Mouse (Mus musculus) Muller cell, postnatal 12 days (primary cell): Measurements from ENCODE around the gene Map3k3.

ENCODE experiments used
- DNase-seq: peaks from one replicate; pipeline ENCODE4 v3.0.0-alpha.2; 2015; ENCODE audit errors: inconsistent ontology term

Map3k3 gene

DNA sequence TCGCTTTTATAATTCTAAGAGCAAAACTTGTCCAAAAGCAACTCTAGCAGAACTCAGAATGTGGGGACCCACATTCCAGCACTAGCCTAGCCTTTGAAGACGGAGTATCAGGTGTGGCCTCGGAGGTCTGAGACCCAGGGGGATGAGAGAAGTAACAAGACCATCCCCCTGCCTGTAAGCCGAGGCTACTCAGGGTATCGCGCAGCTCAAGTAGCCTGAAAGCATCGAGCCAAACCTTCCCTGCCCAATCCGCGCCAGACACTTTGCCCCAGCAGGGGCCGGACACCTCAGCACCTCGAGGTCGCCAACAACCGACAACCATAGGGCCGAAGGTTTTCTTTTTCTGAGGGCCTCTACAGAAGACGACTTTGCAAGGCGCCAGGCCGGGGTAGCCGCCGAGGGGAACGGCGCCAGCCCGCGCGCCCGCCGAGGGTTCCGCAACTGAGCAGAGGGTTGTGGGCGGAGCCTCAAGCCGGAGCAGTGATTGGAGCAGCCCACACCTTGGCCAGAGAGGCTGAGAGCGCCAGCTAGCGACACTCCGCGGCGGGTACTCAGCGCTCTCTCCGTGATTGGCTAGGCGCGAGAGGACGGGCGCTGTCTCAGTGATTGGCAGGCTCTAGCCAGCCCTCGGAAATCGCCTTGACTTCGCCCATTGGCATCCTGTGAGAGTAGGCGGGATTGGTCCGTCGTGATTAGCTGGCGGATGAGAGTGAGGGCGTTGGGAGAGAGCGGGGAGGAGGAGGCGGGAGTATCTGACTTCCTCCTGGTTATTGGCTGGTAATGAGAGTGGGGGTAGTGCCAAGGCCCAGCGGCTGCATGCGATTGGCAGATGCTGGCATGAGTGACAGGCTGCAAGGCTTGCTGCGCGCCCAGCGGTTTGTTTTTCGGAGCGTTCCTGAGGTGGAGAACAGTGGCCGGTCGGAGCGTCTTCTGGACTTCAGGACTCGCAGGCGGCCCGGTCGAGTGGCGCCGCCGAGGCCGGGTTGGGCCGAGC, at the start of gene Map3k3:
Gene Map3k3, plus strand, starts transcription at position 906 of the 994 bp plus-strand sequence.
- peak; percentile 100 for DNase-seq

DNA sequence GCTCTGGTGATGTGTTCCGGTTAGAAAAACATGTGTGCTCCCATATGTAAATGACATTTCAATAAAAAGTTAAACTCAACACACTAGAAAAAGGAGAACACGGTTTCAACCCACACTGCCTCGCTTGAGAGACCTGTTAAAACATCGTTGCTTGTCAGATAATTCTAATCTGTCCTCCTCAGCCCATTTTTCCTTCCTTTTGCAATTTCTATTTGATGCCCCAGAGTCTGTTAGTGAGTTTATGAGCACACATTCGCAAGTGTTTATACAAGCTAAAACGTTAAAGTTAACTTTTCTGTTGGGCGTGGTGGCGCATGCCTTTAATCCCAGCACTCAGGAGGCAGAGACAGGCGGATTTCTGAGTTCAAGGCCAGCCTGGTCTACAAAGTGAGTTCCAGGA, 49.4 kb upstream of the Map3k3 start:
- no peak for DNase-seq

DNA sequence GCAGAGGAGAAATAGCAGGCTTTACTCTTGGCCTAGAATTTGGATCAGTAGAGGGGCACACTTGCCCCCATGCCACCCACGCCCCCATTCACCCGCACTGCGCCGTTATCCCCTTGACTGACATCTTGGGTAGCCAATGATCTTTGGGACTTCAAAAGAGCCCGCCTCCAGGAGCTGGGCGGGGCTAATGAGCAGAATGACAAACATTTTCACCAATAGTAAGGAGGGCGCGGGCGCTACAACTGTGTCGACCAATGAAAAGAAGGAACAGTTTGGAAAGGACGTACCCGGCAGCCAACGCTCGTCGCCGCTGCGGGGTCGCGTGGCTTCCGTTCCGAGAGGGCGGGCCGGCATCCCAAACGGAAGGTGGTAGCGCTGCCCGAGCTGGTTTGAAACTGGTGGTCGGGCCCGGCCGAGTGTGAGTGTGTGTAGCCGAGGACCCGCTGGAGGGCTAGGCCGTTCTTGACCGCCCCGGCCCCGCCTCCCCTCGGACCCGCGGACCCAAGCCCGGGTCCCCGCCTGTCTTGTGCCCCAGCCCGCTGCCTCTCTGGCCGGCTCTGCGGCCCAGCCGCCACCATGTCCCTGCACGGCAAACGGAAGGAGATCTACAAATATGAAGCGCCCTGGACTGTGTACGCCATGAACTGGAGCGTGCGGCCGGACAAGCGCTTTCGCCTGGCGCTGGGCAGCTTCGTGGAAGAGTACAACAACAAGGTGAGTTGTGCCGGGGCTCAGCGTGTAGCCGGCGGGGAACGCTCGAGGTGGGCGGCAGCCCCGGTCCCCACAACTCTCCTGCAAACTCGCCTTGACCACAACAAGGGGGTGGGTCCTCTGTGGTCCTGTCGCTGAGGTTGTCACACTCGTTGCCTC, 47.6 kb upstream of the Map3k3 start, which contains the start of gene Dcaf7:
Gene Dcaf7, plus strand, starts transcription at position 325 of the 870 bp plus-strand sequence.
- DNase-seq = peak; percentile 98

DNA sequence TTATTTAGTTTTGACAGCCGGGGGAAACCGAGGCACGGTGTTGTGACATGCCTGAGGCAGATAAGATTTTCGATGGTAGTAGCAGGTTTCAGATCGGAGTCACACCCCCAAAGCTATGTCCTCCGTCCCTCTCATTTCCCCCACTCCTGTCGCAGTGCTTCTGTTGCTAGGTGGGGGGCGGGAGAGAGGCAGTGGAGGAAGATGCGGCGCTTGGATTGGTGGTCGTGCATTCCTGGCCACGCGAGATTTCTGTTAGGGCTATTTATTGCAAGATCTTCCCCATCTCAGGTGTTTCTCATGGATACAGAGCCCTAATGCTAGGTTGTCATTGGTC, 47.0 kb upstream of the Map3k3 start:
- DNase-seq = peak; percentile 79

DNA sequence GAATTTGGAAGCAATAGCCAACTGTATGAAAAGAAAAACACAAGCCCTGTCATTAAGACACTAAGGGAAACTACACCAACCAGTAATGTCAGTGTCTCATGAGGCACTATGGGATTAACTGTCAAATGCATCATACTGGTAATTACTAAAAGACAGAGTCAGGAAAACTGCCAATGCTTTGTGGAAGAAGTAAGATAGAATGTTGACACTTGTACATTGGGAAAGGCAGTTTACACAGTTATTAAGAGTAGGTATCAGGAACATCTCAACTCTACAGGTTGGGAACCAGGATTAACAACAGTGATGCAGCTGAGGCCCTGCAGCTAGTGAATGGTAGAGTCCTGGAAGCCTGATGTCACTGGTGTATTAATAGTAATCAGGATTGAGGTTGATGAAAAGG, 40.1 kb upstream of the Map3k3 start:
- no peak for DNase-seq

DNA sequence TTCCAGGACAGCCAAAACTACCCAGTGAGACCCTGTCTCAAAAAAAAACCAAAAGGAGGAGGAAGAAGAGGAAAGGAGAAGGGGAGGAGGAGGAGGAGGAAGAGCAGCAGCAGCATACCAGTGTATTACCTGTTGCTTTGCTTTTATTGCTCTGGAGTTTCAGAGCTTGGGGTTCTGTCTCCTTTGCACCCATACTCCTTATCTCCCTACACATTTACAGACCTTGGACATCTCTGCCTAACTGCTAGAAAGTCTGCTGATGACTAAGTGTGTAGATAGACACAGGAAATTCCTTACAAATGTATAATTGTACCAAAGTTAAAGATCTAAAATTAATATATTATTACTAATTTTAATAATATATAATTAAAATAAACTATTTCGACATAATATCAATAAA, 39.2 kb upstream of the Map3k3 start:
- DNase-seq = no peak

DNA sequence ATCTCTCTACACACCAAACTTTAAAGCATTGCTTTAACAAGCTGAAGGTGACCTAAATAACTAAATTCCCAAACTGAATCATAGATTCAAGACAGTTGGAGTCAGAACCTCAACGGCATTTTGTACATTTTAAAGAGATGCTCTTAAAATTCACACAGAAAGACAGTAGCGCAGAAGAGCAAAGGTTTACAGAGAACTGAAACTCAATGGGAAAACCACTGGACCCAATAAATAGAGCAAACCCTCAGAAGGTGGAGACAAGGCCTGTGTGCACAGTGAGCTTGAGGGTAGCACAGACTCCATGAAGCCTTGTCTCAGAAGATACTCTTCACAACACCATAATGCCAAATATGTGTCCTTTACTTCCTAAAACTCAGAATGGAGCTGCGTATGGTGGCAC, 38.6 kb upstream of the Map3k3 start:
- no peak for DNase-seq

DNA sequence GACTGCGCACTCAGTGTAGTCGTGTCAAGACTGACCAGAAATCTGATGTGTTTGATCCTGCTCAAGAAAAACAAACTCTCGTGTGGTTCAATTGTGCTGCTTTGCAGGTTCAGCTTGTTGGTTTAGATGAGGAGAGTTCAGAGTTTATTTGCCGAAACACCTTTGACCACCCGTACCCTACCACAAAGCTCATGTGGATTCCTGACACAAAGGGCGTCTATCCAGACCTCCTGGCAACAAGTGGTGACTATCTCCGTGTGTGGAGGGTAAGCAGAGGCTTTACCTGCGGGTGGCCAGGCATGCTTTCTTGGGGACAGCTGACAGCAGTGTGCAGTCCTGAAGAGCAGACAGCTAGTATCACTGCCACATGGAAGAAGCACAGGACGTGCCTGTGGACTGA, 37.8 kb upstream of the Map3k3 start:
- DNase-seq = no peak

DNA sequence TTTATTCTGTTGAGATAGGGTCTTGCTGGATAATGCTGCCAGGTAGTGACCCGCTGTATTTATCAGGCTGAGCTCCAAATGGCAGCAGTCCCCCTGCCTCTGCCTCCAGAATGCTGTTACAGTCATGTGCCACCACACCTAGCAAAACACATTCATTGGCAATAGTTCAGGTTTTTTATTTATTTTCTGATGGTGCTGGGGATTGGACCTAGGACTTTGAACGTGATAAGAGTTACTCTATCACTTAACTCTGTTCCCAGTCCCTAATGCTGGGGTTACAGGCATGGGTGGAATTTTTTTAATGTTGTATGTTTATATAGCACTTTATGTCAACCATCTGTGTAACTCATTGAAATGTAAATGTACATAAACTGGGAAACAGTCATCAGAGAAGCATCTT, 30.5 kb upstream of the Map3k3 start:
- DNase-seq = no peak

DNA sequence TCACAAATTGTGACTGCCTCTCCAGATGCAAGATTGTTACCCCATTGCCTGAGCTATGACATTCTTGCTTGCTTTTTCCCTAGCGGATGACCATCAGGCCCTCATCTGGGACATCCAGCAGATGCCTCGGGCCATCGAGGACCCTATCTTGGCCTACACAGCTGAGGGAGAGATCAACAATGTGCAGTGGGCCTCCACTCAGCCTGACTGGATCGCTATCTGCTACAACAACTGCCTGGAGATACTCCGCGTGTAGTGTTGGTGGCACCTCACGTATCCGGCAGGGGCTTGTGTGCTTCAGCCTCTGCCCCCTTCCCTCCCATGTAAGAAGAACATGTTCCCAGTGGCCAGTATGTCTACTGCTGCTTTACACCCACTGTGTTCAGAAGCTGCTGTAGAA, 29.8 kb upstream of the Map3k3 start:
- no peak for DNase-seq

DNA sequence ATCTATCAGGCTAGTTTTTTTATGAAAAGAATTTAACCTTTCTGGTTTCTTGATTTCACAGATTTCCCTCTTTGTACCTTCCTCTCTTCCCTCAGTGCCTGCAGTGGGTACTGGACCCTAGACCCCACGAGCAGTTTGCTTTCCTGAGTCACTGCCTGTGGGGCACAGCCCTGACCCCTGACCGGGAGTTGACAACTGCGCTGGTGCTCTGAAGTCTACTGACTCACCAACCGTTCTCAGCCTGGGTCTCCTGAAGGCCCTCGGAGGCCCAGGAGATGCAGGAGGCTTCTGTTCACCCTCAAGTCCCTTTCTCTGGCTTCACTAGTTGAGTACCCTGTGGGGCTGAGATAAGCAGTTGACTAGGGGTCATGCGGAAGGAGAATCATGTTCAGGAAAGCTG, 29.1 kb upstream of the Map3k3 start:
- DNase-seq = no peak

DNA sequence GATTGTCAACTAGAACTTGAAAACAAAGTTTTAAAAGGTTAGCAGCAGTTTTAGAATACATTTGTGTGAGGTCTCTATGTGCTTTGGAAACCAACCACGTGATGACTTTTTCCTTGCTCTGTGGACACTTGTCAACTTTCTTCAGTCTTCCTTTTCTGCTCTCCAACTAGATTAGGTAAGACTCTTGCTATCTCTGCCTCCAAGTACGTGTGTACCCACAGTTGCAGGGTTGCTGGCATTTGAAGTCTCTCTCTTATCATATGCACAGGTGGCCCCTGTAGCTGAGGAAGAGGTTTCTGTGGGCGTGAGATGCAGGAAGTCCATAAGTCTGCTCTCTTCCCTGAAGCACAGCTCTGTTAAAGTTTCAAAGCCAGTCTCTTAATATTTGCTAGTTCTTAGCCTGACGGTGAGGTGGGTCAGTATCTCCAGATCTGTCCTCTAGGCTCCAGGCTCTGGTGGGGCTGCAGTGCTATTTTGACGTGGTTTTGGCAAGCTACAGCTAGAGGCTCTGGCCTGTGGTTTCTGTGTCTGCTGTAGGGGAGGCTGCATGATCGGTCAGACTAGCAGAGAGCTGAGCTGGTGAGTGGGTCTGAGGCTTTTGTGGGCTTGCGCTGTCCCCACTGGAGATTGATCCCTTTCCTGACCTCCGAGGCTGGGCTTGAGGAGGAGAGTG, 27.5 kb upstream of the Map3k3 start:
- DNase-seq = no peak

DNA sequence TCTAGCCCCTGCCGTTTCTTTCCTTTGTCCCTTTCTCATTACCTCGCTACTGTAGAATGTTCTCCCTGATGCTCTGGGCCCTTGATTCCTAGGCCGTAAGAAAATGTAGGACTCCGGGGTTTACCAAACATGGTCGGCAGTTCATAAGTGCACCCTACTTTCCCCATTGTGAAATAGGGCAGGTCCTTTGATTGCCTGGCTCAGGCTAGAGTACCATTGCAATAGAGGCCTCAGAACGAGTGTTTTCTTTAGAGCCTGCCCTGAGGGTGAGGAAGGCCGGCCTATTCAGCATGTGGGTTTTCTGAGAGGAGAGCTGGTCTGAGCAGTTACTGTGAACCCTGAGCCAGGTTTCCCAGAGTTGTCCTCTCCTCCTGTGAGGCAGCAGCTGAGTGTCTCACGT, 26.4 kb upstream of the Map3k3 start:
- no peak for DNase-seq

DNA sequence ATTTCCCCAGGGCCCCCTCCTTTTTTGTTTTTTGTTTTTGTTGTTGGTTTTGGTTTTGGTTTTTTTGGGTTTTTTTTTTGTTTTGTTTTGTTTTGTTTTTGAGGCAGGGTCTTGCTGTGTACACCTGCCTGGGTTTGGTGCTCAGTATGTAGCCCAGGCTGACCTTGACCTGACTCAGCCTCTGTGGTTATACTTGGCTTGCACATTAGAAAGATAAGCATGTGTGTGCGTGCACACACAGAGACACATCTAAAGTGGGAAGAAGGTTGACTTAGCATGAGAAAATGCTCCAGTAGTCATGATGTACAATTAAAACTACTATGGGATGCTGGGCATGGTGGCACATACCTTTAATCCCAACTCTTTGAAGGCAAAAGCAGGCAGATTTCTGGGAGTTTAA, 23.9 kb upstream of the Map3k3 start:
- DNase-seq = no peak

DNA sequence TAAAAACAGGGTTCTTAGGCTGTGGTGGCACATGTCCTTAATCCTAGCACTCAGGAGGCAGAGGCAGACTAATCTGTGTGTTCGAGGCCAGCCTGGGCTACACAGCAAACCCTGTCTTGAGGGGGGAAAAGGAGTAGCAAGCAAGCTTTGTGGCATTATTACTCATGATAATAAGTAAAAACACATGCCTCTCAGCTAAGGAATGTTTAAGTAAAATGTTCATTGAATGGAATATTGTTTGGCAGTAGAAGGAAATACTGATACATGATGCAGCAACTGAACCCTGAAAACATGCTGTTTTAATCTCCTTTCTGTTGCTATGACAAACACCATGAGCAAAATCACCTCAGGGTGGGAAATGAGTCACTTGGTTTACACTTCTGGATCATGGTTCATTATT, 23.1 kb upstream of the Map3k3 start:
- no peak for DNase-seq

DNA sequence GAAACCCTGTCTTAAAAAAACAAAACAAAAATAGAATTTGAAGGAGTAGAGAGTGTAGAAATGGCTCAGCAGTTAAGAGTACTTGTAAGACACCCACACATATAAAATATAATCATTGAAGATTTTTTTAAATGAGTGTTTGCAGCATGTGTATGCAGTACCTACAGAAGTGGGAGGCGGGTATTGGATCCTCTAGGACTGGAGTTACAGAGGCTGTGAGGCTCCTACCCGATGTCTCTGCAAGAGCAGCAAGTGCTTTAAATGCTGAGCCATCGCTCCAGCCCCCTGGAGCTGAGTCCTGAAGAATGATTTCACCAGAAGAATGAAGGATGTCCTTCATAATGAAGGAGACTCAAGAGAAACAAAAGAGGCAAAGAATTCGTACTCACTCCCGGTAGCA, 20.7 kb upstream of the Map3k3 start:
- DNase-seq = no peak

DNA sequence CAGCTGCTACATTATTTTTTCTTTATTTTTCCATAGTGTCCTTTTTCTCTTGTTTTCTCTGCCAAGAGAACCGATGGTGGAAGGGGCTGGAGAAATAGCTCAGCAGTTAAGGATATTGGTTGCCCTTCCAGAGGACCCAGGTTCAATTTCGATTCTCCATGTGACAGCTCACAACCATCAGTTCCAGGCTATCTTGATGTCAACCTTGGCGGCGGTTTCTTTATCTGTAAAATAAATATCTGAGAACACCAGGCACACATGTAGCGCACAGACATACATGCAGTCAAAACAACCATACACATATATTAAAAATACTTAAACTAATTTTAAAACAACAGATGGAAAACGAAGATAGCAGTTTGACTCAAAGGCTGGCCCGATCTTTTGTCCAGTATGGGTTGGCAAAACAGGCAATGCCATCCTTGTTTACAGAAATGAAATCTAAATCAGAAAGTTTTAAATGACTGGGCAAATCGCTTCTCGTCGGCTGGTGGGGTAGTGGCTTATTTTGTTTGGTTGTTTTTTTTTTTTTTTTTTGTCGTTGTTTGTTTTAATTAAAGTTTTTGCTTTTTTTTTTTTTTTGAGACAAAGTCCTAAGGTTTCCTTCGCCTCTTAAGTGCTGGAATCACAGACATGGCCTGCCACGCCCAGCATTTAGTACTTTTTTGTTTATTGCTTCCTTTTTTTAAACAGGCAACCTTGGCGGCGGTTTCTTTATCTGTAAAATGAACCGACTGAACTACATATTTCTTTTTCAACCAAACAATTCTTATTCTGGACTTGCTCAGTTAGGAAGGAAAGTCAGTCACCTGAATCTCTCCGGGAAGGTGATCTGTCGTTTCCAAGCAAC, 19.1 kb upstream of the Map3k3 start:
- no peak for DNase-seq

DNA sequence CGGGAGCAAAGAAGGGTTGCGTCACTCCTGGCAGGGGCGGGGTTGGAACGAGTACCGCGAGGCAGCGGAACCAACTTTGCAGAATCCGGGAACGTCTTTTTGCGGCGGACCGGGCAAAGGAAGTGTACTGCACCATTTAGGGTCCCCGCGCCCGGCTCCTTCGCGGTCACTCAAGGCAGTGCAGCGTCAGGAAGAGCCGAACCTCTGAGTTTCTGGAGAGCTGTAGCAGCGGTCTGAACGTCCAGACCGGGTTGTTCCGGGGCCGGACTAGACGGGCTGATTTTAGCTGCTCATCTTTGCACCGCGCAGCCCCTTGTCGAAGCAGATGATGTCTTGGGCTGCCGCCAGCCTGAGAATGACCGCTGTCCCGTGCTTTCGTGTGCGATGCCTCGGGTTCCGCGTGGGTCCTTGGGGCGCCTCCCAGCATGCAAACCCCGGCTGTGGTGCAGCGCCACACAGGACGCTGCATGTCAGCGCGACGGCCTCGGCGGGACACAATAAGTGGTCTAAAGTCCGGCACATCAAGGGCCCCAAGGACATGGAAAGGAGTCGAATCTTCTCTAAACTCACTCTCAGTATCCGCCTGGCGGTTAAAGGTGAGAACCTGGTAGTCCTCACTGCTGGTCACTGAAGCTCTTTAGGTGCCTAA, 18.4 kb upstream of the Map3k3 start, which contains the start of gene Taco1:
Gene Taco1, plus strand, starts transcription at position 139 of the 649 bp plus-strand sequence.
- DNase-seq = peak; percentile 96

DNA sequence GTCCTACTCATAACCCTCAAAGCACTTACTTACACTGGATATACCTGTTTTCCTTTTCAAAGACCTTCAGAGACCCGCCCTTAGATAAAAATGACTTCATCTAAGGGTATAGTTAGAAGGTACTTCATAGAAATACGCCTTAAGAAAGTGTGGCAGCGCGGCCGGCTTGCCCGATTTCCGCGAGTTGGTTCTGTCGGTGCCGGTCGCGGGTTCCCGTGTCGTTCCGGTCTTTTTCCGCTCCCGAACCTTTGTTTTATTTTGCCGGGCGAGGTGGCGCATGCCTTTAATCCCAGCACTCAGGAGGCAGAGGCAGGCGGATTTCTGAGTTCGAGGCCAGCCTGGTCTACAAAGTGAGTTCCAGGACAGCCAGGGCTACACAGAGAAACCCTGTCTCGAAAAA, 17.8 kb upstream of the Map3k3 start:
- peak; percentile 61 for DNase-seq

DNA sequence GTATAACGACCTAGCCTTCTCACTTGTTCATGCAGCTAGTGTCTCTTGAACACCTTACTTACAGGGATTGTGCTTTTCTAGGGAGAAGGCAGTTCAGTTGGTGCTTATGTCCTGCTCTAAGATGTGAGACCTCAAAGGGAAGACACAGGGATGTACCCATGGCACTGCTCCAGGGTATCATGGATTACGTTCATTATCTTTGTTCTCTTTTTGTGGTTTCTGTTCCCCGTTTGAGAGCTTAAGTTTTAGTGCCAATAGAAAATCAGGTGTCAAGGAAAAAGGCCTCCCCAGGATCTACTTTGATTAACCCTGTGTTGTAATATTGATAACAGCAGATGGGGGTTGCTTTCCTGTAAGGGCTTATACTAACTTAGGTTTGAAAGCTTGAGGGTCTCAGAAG, 10.6 kb upstream of the Map3k3 start:
- DNase-seq = no peak

DNA sequence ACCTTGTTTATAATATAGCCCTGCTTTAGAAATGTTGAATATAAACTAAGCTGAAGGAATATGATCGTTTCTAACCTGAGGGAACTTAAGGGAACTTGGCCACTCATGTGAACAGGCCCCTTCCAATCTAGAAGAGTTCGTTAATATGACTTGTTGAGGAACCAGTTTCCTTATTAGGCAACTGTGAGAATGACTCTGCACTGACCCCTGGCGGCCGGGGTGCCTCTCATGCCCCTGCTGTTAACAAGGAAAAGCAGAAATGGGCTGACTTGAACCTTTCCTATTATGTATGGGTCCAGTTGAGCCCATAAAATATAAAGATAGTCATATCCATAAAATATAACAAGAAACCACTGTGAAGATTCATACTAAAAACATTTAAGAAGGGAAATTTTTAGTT, 8.1 kb upstream of the Map3k3 start:
- peak; percentile 80 for DNase-seq
